Mouse (Mus musculus) adrenal gland, postnatal 4 days (tissue): ENCODE data around the gene Myh9. TPM values are rescaled to one million over a fixed set of nuclear protein-coding genes. Genes with fewer than 3 reads are reported as not detected.

Experiments used
- DNase-seq, 2 experiments: peaks; one replicate each; pipeline ENCODE4 v3.0.0; 2021 to 2022; ENCODE audit warnings: low spot score in 2 of 2, mixed read lengths in 2 of 2
- long read RNA-seq, 2 experiments: library from polyadenylated mRNA; stranded (forward); transcript quantifications; one replicate each; pipeline ENCODE4 v2.0.0; 2021
- total RNA-seq, 2 experiments: library from RNA; stranded (reverse); gene quantifications; 2 replicates each; pipeline ENCODE4 v1.2.3; 2021

Myh9 gene
- total RNA-seq, result 100 to 1,000 TPM; 251 to 311 TPM
- long read RNA-seq, experiment 1, full-length matches to known transcripts, result 4 of 38 reads
- long read RNA-seq, experiment 1, partial matches to known transcripts, result 18 of 38 reads
- long read RNA-seq, experiment 1, other reads (novel, unspliced or antisense), result 16 of 38 reads
- long read RNA-seq, experiment 2, full-length matches to known transcripts, result 29 of 82 reads
- long read RNA-seq, experiment 2, partial matches to known transcripts, result 37 of 82 reads
- long read RNA-seq, experiment 2, other reads (novel, unspliced or antisense), result 16 of 82 reads

- peak; percentile 92 to 98 for DNase-seq
Measured at GRCm38 (mm10) chr15:77842047-77842843, at the start of gene Myh9. Gene Myh9 (minus strand): TSS chr15:77842175.

DNA sequence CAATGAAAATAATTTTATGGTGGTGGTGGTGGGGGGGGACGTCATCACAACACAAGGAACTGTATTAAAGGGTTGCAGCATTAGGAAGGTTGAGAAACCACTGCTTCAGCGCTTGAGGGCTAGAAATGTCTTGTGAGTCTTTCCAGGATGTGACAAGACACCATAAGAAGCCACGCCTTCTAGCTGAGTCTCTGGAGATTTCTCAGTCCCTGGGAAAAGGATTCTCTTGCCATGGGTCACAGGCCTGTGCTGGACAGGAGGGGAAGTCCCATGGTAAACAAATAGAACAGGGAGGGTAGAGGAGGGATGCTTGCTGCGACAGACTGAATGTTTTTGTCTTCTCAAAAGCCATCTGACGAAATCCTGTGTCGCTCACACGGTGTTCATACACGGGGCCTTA, 49.8 kb upstream of the Myh9 start:
- DNase-seq, result no peak

- DNase-seq, result no peak
Measured at GRCm38 (mm10) chr15:77889761-77890422, 47.9 kb upstream of the Myh9 start.

DNA sequence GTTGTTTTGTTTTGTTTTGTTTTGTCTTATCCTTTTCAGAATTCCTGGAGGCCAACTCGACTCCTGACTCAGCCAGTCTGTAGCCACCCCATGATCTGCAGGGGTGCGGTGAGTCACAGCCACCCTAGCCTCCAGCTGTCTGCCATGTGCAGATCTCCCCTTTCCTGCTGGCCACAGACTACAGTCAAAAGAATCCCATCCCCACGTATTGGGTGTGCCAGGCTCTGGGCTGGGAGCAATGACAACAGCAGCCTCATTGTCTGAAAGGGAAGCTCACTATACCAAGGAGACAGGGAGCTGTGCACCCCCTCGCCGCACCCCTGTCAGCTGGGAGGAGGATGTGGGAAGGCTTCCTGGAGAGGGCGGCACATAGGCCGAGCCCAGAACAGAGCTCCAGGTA, 46.3 kb upstream of the Myh9 start:
- DNase-seq, result no peak

DNA sequence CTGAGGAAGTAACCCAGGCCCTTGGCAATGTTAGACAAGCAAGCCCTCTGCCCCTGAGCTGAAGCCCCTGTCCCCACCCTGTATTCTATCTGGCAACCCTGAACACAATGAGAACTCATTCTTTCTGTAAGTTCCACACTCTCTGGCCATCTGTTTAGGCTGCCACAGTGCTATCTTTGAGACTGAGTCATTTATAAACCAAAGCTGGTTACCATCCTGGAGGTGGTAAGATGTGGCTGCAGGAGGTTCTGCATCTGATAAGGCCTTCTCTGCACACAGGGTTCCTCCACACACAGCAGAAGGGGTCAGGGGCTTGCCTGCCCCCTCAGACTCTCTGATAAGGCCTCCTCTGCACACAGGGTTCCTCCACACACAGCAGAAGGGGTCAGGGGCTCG, 45.1 kb upstream of the Myh9 start:
- no peak for DNase-seq

GRCm38 (mm10) chr15:77886369-77887092, 44.6 kb upstream of the Myh9 start:
- no peak for DNase-seq

DNA sequence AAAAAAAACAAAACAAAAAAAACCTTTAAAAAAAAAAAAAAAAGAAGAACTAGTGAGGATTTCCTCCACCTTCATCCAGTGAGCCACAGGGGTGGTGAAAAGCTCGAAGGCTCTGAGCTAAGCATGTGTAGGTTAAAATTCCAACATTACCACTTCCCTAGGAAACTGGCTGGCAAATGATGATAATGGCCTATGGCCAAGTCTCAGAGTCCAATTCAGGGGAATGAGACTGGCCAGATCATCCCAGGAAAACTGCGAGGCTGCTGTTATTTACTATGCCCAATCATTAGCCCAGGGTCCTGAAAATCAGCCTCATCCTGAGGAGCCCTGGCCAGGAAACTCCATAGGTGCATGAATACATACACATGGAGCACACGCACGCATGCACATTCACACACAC, 44.0 kb upstream of the Myh9 start:
- DNase-seq, result no peak

DNA sequence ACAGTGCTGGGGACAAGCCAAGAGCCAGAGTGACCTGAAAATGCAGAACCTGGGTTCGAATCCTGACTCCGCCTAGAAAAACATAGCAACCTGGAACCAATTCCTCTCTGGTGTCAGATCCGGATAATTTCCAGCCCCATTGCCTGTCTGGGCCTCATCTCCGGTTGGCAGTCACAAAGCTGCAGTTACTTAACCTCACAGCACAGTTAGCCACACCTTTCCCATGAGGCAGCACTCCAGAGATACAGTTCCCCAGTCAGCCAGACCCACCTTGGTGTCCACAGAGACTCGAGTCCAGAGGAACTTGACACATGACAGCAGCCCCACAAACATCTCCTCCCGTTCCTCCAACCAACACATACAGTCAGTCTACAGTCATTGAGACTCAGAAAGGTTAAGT, 43.2 kb upstream of the Myh9 start:
- no peak for DNase-seq

DNA sequence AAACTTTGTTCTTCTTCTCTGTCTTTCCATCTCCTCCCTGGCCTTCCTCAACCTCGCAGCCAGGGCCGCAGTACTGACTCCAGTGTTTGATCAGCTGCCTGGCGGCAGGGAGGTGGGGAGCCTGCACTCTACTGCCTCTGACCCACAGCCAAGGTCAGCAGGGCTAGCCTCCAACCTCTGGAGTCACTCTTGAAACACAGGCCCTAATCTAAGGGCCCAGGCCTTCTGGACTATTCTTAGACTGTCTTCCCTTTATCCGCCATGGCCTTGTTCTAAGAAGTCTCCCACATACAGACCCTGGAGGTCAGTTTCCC, 41.7 kb upstream of the Myh9 start:
- no peak for DNase-seq

DNA sequence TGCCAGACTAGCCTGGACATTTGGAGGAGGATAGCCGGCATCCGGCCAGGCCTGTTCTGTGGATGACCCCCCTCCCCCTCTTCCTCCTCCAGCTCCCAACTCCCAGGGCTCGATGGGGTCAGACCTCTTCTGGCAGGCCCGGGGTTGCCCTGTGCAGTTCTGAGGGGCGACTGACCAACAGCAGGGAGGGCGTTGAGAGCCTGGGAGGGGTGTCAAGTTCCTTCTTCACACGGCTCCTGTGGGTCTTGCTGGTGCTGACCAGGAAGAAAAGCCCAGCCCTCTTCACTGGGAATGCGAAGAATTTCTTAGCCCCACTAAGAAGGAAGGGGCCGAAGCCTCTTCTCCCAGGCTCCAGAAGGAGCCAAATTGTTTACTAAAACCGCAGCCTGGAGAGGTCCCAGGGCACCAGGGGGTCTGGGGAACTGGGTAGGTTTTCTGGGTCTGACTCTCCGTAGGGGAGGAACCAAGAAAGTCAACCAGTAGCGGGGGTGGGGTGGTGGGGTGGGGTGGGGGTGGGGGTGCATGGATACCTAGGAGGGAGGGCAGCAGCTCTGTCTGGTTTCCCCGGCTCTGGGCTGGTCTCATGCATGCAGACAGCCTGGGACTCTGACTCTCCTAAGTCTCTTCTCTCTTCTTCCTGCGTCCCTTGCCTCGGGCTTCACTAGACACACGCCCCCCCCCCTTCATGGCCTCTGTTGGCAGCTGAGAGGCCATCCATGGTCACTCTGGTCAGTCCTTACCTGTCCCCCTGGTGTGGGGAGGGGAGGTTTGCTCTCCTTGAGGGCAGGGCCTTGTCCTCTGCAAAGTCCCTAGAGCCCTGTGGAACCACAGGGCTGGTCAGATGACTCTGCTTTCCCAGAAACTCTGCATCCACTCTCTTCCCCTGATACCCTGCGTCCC, 41.1 kb upstream of the Myh9 start:
- no peak for DNase-seq

DNA sequence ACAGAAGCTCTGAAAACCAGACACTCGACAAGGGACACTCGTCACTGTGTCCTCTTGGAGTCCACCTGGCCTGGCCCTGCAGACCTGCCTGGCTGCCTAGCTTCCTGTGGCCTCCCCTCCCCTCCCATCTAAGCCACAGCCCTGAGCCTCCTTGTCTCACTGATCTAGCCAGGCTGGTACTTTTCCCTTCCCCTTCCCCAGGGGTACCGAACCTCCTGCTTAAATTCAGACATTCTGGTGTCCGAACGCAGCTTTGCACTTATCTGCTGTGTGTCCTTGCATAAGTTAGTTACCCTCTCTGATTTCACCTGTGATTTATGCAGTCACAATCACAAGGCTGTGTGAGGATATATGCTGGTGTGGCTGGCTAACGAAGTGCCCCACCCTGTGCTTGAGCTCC, 40.3 kb upstream of the Myh9 start:
- DNase-seq, result no peak

DNA sequence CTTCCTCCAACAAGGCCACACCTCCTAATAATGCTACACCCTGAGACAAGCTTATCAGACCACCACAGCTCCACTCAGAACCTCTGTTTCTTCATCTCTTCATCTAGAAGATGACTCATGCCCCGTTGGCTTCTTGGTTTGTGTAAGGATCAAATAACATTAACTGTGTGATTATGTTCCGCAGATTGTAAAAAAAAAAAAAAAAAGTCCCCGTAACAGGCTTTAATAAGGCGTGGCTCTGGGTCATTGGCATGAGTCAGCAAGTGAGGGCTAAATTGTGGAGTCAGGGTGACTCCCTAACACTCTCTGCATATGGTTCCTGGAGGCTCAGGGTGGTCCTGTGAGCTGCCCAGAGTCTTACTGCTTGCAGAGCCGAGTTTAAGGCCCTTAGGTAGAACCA, 39.7 kb upstream of the Myh9 start:
- DNase-seq, result no peak

DNA sequence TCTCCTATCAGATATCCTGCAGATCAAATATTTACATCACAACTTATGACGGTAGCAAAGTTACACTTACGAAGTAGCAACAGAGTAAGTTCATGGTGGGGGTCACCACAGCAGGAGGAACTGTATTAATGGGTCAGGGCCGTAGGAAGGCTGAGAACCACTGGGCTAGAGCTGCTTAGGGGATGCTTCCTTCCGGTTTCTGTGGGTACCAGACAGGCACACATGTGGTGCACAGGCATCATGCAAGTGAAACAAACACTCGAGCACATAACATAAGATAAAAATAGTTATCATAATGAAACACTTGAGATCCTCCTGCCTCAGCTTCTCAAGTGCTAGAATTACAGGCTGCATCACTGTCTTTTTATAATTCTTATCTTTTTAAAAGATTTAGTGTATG, 38.8 kb upstream of the Myh9 start:
- no peak for DNase-seq

DNA sequence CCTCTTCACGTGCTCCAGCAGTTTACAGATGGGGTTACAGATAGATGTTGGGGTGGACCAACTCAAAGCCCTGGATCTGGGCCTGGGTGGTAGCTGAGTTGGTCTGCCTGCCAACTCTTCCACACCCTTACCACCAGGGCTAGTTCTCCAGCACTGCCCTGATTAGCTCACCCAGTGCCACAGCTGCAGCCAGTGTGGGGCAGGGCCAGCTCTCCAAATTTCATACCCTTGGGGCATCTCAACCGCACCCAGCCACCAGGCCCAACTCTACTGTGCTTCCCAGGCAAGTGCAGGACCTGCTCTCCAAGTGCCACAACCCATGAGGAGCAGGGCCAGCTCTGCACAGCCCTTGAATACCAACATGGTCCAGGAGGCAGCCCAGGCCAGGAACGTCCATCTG, 37.8 kb upstream of the Myh9 start:
- no peak for DNase-seq

- no peak for DNase-seq
Measured at GRCm38 (mm10) chr15:77877209-77877608, 35.2 kb upstream of the Myh9 start.

DNA sequence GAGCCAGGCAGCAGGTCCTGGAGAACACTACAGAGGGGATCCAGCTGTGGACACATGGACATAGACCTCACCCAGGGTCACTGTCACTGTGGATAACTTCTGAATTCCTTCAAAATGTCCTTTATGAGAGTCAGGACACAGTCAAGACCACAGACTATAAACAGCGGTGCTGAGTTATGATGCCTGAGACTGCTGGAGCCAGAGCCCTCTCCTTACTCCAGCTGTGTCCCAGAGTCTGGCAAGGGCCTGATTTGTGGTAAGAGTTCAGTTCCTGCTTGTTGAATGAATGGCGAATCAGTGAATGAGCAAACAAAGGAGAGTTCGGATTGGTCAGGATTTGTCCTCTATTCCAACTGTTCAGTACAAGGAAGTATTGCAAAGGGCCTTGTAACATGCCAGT, 34.7 kb upstream of the Myh9 start:
- DNase-seq, result no peak

- DNase-seq, result no peak
Measured at GRCm38 (mm10) chr15:77875953-77876352, 34.0 kb upstream of the Myh9 start.

GRCm38 (mm10) chr15:77874807-77875206, 32.8 kb upstream of the Myh9 start:
- no peak for DNase-seq

- no peak for DNase-seq
Measured at GRCm38 (mm10) chr15:77874310-77874709, 32.3 kb upstream of the Myh9 start.

- no peak for DNase-seq
Measured at GRCm38 (mm10) chr15:77873564-77873963, 31.6 kb upstream of the Myh9 start.

DNA sequence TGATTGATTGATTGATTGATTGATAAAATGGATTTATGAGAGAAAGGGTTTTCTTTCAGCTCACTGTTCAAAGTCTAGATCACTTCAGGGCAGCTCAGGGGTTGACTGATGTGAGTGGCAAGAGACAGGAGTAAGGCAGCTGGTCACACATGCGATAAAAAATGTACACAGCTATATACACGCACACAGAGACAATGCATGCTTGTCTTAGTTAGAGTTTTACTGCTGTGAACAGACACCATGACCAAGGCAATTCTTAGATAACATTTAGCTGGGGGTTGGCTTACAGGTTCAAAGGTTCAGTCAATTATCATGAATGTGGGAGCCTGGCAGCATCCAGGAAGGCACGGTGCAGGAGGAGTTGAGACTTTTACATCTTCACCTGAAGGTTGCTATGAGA, 31.0 kb upstream of the Myh9 start:
- DNase-seq, result no peak
